Mouse (Mus musculus): ENCODE results near the gene Tmem88. TPM values are rescaled to one million over a fixed set of nuclear protein-coding genes. Genes with fewer than 3 reads are reported as not detected.

The Tmem88 gene
- polyA plus RNA-seq, 1 experiment from 2014 or later: 61.3 TPM

DNA sequence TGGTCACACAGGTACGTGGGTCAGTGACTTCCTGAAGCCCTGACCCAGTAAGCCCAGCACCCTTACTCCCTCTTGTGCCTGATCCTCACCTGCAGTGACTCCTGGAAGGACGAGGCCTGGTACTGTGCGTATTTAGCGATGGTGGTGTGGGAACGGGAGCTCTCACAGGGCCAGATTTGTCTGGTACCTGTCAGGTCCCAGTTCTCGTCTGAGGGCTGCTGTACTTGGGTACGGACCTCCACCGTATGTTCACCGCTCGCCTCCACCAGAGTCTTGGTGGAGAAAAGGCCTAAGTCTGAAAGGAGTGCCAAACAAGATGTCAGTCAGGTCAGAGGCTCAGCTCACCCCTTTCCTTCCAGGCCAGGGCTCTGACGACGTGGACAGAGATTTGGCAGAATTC is 4.0 kb upstream of the Tmem88 start:
- no peak overlapping the region for H3K27ac ChIP-seq
- WGBS: 82% methylated on average over 12 of the region's 12 CpGs
- DNase-seq (ENCODE audit: low spot score) (no peak), ATAC-seq (replicated peaks; ENCODE audit: low FRiP score, low read depth) (no peak)
- no peaks in the 10 kb centered on the region for H3K27me3 ChIP-seq (ENCODE audit: insufficient read depth, low read length)
- no peak overlapping the region for H3K4me2 ChIP-seq (ENCODE audit: low read length)
- peaks cover 7% of the 10 kb centered on the region; the same call in 1 of the 2 replicates for H3K4me1 ChIP-seq (replicated peaks; ENCODE audit: insufficient read depth, low read length)
- H3K9ac ChIP-seq (ENCODE audit: low read depth, low read length): no peak overlapping the region
- TF ChIP-seq CTCF (IDR thresholded peaks at IDR 0.05; ENCODE audit: low read depth): no peak
- H3K9me3 ChIP-seq (replicated peaks; ENCODE audit: low read length): no peaks in the 10 kb centered on the region
- H3K36me3 ChIP-seq (ENCODE audit: insufficient read depth, low read length): peaks cover 63% of the 10 kb centered on the region
- no peak overlapping the region for H3K4me3 ChIP-seq (replicated peaks; ENCODE audit: low read depth, low read length)

GRCm38 (mm10) chr11:69401210-69401637 is 3.2 kb upstream of the Tmem88 start:
- Histone ChIP-seq H3K4me3 (replicated peaks; ENCODE audit: low read depth, low read length) (no peak overlapping the region), H3K9ac (ENCODE audit: low read depth, low read length) (no peak overlapping the region), H3K4me2 (ENCODE audit: low read length) (no peak overlapping the region), H3K9me3 (replicated peaks; ENCODE audit: low read length) (no peaks in the 10 kb centered on the region), H3K27me3 (ENCODE audit: insufficient read depth, low read length) (no peaks in the 10 kb centered on the region), H3K4me1 (replicated peaks; ENCODE audit: insufficient read depth, low read length) (peaks cover 12% of the 10 kb centered on the region; the same call in 1 of the 2 replicates), H3K36me3 (ENCODE audit: insufficient read depth, low read length) (peaks cover 56% of the 10 kb centered on the region), H3K27ac (no peak overlapping the region)
- ATAC-seq (replicated peaks; ENCODE audit: low FRiP score, low read depth) (peak; percentile 67), DNase-seq (ENCODE audit: low spot score) (peak; percentile 98)
- TF ChIP-seq CTCF (IDR thresholded peaks at IDR 0.05; ENCODE audit: low read depth): peak; percentile 96
- 19% methylated on average over 22 of the region's 22 CpGs for WGBS

GRCm38 (mm10) chr11:69400083-69400850 is 2.2 kb upstream of the Tmem88 start:
- 78% methylated on average over 25 of the region's 25 CpGs for WGBS
- H3K4me2 ChIP-seq (ENCODE audit: low read length): peak overlapping the region; percentile 32; the same call in 1 of the 2 replicates
- peaks cover 13% of the 10 kb centered on the region; the same call in 1 of the 2 replicates for H3K4me1 ChIP-seq (replicated peaks; ENCODE audit: insufficient read depth, low read length)
- no peaks in the 10 kb centered on the region for H3K27me3 ChIP-seq (ENCODE audit: insufficient read depth, low read length)
- H3K27ac ChIP-seq: no peak overlapping the region
- H3K4me3 ChIP-seq (replicated peaks; ENCODE audit: low read depth, low read length): no peak overlapping the region
- H3K36me3 ChIP-seq (ENCODE audit: insufficient read depth, low read length): peaks cover 46% of the 10 kb centered on the region
- no peak for TF ChIP-seq CTCF (IDR thresholded peaks at IDR 0.05; ENCODE audit: low read depth)
- DNase-seq (ENCODE audit: low spot score) (no peak), ATAC-seq (replicated peaks; ENCODE audit: low FRiP score, low read depth) (no peak)
- no peak overlapping the region for H3K9ac ChIP-seq (ENCODE audit: low read depth, low read length)
- no peaks in the 10 kb centered on the region for H3K9me3 ChIP-seq (replicated peaks; ENCODE audit: low read length)

DNA sequence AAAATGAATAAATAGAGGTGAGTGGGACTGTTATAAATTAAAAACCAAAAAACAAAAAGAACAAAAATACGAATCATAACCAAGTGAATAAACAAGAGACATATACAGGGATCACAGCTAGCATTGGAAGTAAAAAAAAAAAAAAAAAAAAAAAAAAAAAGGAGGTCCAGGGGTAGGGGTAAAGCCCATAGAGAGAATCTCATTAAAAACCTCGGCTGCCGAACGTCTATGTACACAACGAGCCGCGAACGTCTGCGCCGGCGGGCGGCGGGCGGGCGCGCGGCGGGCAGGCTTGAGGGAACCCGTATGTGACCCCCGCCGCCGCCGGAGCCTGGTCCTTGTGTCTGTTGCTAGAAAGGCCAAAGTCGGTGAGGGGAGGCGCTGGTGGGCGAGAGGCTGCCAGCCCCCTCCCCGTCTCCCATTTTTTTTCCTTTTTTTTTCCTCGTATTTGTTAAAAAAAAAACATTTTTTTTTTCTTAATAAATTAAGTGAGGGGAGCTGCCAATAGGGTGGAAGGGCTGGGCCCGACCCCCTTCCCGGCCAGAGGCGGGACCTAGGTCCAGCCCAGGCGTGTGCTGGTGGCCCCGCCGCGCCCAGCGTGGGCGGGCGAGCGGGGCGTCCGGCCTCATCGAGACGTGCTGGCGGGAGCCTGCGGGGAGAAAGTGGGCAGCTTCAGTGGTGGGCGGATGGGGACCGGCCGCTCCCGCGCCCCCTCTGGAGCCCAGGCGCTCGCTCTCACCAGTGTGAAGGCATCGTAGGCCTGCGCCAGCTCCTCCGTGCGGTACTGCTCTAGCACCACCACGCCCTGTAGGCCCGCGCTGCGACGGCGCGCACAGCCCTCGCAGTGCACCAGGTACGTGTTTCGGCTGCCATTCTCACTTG is 1.4 kb upstream of the Tmem88 start:
- Histone ChIP-seq H3K27me3 (ENCODE audit: insufficient read depth, low read length) (no peaks in the 10 kb centered on the region), H3K4me1 (replicated peaks; ENCODE audit: insufficient read depth, low read length) (peaks cover 13% of the 10 kb centered on the region; the same call in 1 of the 2 replicates), H3K9ac (ENCODE audit: low read depth, low read length) (no peak overlapping the region), H3K4me3 (replicated peaks; ENCODE audit: low read depth, low read length) (no peak overlapping the region), H3K27ac (no peak overlapping the region), H3K4me2 (ENCODE audit: low read length) (peak overlapping the region; percentile 73), H3K9me3 (replicated peaks; ENCODE audit: low read length) (no peaks in the 10 kb centered on the region), H3K36me3 (ENCODE audit: insufficient read depth, low read length) (peaks cover 38% of the 10 kb centered on the region)
- DNase-seq (ENCODE audit: low spot score) (peak; percentile 41), ATAC-seq (replicated peaks; ENCODE audit: low FRiP score, low read depth) (no peak)
- 45% methylated on average over 65 of the region's 66 CpGs for WGBS
- no peak for TF ChIP-seq CTCF (IDR thresholded peaks at IDR 0.05; ENCODE audit: low read depth)

DNA sequence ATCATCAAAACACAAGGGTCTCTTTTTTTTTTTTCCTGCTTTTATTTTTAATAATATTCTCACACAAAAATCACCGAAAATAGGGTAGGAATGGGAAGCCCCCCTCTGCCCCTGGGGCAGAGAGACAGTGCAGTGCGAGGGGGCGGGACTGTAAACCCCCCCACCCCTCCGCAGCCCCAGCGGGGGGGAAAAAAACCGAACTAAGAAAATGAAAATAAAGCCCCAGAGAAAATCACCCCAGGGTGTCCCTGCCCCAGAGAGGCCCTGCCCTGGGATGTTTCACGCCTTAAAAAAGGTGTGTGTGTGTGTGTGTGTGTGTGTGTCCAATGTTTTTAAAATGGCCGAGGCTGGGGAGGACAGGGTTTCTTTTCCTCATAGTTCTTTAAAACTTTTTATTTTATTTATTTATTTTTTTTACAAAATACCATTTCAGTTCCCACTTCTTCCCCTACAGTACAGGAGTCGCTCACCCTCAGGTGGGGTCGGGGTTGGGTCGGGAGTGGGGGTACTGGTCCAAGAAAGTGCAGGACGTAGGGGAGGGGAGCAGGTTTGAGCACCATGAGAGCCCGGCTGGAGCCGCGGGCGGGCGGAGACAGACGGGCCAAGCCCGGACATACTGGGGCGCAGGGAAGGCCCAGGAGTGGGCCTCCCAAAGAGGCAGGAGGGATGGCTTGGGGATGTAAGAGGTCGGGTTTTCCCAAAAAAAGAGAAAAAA is 609 bp upstream of the Tmem88 start:
- DNase-seq (ENCODE audit: low spot score) (no peak), ATAC-seq (replicated peaks; ENCODE audit: low FRiP score, low read depth) (no peak)
- peak overlapping the region; percentile 86; the same call in 1 of the 2 replicates for H3K9ac ChIP-seq (ENCODE audit: low read depth, low read length)

More for the DNA sequence above, 609 bp upstream of the Tmem88 start:
- Histone ChIP-seq H3K27ac (peak overlapping the region; percentile 97), H3K4me3 (replicated peaks; ENCODE audit: low read depth, low read length) (peak overlapping the region; percentile 38), H3K27me3 (ENCODE audit: insufficient read depth, low read length) (no peaks in the 10 kb centered on the region), H3K9me3 (replicated peaks; ENCODE audit: low read length) (no peaks in the 10 kb centered on the region), H3K4me2 (ENCODE audit: low read length) (peak overlapping the region; percentile 73), H3K4me1 (replicated peaks; ENCODE audit: insufficient read depth, low read length) (peaks cover 13% of the 10 kb centered on the region; the same call in 1 of the 2 replicates), H3K36me3 (ENCODE audit: insufficient read depth, low read length) (peaks cover 31% of the 10 kb centered on the region)
- 41% methylated on average over 21 of the region's 21 CpGs for WGBS
- no peak for TF ChIP-seq CTCF (IDR thresholded peaks at IDR 0.05; ENCODE audit: low read depth)

Data from kidney, postnatal 0 days (tissue).